Mouse (Mus musculus) thymus, adult 2 months (tissue): ENCODE results near the gene Gm49359. TPM values are rescaled to one million over a fixed set of nuclear protein-coding genes. Genes with fewer than 3 reads are reported as not detected.
"Not testable (repeated sequence)": the region's sequence is repeated elsewhere in the genome, so short reads cannot be mapped to it uniquely, and the experiment has no call there.

ENCODE experiments used
- DNase-seq: peaks from one replicate; pipeline ENCODE4 v3.0.0; 2021
- H3K27ac ChIP-seq: fragments of 200-500 bp; 2 replicates; pipeline ENCODE4 v1.5.1; 2012; ENCODE audit warnings: low read length, control low read depth; ENCODE audit not compliant: control insufficient read depth, insufficient read depth
- H3K27me3 ChIP-seq: fragments of 200-500 bp; 2 replicates; pipeline ENCODE4 v1.6.1; 2012; ENCODE audit warnings: mild to moderate bottlenecking, low read length, moderate library complexity, mixed read lengths; ENCODE audit not compliant: control insufficient read depth, insufficient read depth
- H3K36me3 ChIP-seq: fragments of 200-500 bp; 2 replicates; pipeline ENCODE4 v1.6.1; 2012; ENCODE audit warnings: mild to moderate bottlenecking, low read length, moderate library complexity; ENCODE audit not compliant: control insufficient read depth, insufficient read depth
- H3K4me1 ChIP-seq: fragments of 200-500 bp; replicated peaks from 2 replicates; pipeline ENCODE4 v1.6.1; 2012; ENCODE audit warnings: low read length; ENCODE audit not compliant: control insufficient read depth, insufficient read depth
- H3K4me3 ChIP-seq: fragments of 200-500 bp; 2 replicates; pipeline ENCODE4 v1.5.1; 2012; ENCODE audit warnings: mild to moderate bottlenecking, low read length, control low read depth, moderate library complexity; ENCODE audit not compliant: control insufficient read depth, insufficient read depth
- POLR2A ChIP-seq: fragments of 200-500 bp; IDR thresholded peaks from 2 replicates; pipeline ENCODE4 v1.6.1; 2012; ENCODE audit warnings: mild to moderate bottlenecking, low read length, control low read depth, moderate library complexity; ENCODE audit not compliant: control insufficient read depth, poor library complexity, insufficient read depth; ENCODE audit errors: extremely low read depth
- WGBS: fragments of 180-500 bp; shearing (Covaris S2); methylation state at CpG from one replicate; pipeline ENCODE4 v1.1.7; 2018; 5-methylcytosine and 5-hydroxymethylcytosine counted together
- polyA plus RNA-seq: library from polyadenylated mRNA; depleted of rRNA; stranded (reverse); fragments of >200 nt; gene quantifications from 2 replicates; pipeline ENCODE4 v1.2.3, GENCODE M21; 2012; rRNA removed

Gm49359 gene
- polyA plus RNA-seq = 1.9 and 2.5 TPM in 2 replicates

DNA sequence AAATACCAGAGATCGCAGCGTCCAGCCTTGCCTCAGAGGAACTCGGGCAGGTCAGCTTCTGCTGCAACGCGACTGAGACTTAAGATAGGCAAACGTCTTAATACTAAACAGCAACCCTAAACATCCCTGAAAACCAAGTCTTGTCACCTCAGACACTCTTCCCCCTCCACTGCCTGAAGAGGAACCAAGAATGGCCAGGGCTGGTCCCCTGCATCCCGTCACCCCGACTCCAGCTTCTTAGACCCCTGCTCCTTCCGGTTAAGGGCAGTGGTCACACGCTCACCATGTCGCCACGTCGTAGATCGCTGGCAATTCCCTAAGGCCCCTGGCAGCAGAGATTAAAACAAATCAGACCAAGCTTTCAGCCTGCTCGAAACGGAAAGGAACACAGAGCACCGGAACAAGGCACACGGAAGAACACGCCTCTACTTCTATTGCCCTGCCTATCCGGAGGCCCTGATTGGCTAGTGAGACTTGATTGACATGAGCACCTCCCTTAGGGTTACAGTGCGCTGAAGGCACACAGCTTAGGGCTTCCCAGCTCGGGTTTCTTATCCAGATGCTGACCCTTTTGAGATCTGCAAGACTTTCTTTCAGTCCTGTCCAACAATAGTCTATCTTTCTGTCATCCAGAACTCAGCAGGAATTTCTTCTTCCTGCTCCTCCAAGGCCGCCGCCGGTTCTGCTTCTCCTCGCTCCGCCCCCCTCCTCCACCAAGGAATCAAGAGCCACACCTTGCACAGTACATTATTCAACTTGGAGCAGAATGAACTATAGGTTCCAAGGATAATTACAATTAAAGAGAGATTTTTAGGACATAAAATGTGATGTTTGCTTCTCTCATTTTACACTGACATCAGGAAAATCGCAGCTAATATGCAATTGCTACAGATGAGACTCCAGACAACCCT lies at the start of gene Gm49359:
Gene Gm49359 (minus strand): TSS at position 409 of the 911 bp plus-strand sequence.
- 2% methylated on average over 28 of the region's 28 CpGs for WGBS
- not testable (repeated sequence) for H3K36me3 ChIP-seq, H3K27me3 ChIP-seq, H3K27ac ChIP-seq, H3K4me1 ChIP-seq
- peak within 1 kb of the TSS; percentile 61 for H3K4me3 ChIP-seq
- TF ChIP-seq POLR2A = 0 out of 2 replicates have a peak, but pooled peaks have one; percentile 25
- DNase-seq = peak; percentile 90

DNA sequence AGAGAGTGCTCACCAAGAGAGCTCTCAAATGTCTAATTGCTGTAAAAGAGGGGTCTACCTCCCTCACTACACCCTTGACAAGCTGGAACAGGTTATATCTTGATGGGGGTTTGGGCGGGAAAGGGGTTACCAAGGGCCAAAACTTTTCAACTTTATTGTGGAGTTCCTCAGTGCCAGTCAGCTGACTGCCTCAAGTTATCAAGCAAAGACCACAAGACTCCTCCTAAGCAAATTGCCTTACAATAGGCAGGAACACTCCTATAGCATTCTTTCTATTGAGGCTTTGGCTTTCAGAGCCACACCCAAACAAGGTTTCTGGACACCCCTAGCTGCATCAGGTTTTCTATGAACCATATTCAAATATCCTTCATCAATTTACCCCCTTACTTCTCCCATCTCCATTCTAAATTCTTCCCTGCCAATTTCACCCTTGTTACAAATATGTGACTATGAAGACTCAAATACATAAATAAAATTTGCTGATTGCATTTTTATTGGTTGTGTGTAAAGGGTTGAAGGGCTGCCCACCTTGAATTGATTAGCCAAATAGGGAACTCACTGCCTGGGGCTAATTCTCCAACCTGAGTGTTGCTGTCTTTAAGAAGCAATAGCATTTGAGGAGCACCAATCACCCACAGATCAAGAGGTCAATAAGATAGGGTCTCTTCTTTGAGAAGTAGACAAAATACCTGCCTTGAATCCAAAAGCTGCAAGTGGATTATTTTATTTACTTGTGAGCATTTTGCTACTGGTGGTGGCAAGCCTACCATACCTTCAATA lies 44.2 kb upstream of the Gm49359 start:
- not testable (repeated sequence) for H3K27me3 ChIP-seq, H3K4me1 ChIP-seq, DNase-seq, H3K27ac ChIP-seq, H3K36me3 ChIP-seq, H3K4me3 ChIP-seq
- 94% methylated on average over 1 of the region's 1 CpGs for WGBS

- 93% methylated on average over 8 of the region's 8 CpGs for WGBS
- not testable (repeated sequence) for H3K4me3 ChIP-seq, DNase-seq
Observed at GRCm38 (mm10) chr13:62472661-62473060, 6.0 kb upstream of the Gm49359 start.

GRCm38 (mm10) chr13:62469947-62470346 lies 3.3 kb upstream of the Gm49359 start:
- peak; percentile 59 for DNase-seq
- not testable (repeated sequence) for H3K4me3 ChIP-seq, H3K27me3 ChIP-seq, H3K4me1 ChIP-seq, H3K27ac ChIP-seq, H3K36me3 ChIP-seq

More at GRCm38 (mm10) chr13:62472661-62473060, 6.0 kb upstream of the Gm49359 start:
- H3K27ac ChIP-seq, H3K27me3 ChIP-seq, H3K36me3 ChIP-seq, H3K4me1 ChIP-seq: not testable (repeated sequence)

Other genes starting within 250 kb of the Gm49359 start
- gene Gm3604, start 83.7 kb downstream of the Gm49359 start, polyA plus RNA-seq = 0.16 and 0.32 TPM in 2 replicates
- gene Zfp935, start 91.7 kb upstream of the Gm49359 start, polyA plus RNA-seq = not detected in 2 replicates
- gene Zfp934, start 104.4 kb upstream of the Gm49359 start, polyA plus RNA-seq = 2.3 and 2.7 TPM in 2 replicates
- 0.15 and 0.41 TPM in 2 replicates for gene 6720489N17Rik, start 157.3 kb upstream of the Gm49359 start, polyA plus RNA-seq